Mouse (Mus musculus) ES-E14 (cell line): ENCODE measurements around the gene Tpsg1. TPM values are rescaled to one million over a fixed set of nuclear protein-coding genes. Genes with fewer than 3 reads are reported as not detected.

Source experiments
- DNase-seq: peaks from one replicate; pipeline ENCODE4 v3.0.0-alpha.2; 2013; ENCODE audit warnings: low read depth, low spot score
- H3K27ac ChIP-seq: 2 replicates; pipeline ENCODE4 v1.5.1; 2012; ENCODE audit warnings: low read depth, mild to moderate bottlenecking, low read length, moderate library complexity, mixed read lengths; ENCODE audit not compliant: poor library complexity, insufficient read depth, severe bottlenecking
- H3K36me3 ChIP-seq: 2 replicates; pipeline ENCODE4 v1.6.1; 2012; ENCODE audit warnings: mild to moderate bottlenecking, low read length, moderate library complexity, mixed read lengths; ENCODE audit not compliant: control insufficient read depth, poor library complexity, insufficient read depth, severe bottlenecking
- H3K4me1 ChIP-seq, 2 experiments: fragments of 150-350 bp in 1 of 2; sonication (generic) in 1 of 2; 2 replicates each; pipeline ENCODE4 v1.6.1; 2012; ENCODE audit warnings: low read length in 2 of 2, mild to moderate bottlenecking in 1 of 2, mixed read lengths in 1 of 2; ENCODE audit not compliant: control insufficient read depth in 2 of 2, insufficient read depth in 2 of 2, poor library complexity in 1 of 2
- H3K4me3 ChIP-seq, 2 experiments: fragments of 150-350 bp in 1 of 2; sonication (generic) in 1 of 2; 2 replicates each; pipeline ENCODE4 v1.5.1; 2012; ENCODE audit warnings: low read length in 2 of 2, low read depth in 1 of 2, mild to moderate bottlenecking in 1 of 2, mixed read lengths in 1 of 2; ENCODE audit not compliant: insufficient read depth in 1 of 2, poor library complexity in 1 of 2, severe bottlenecking in 1 of 2
- H3K9ac ChIP-seq: 2 replicates; pipeline ENCODE4 v1.6.1; 2012; ENCODE audit warnings: low read depth, mild to moderate bottlenecking, low read length, mixed read lengths; ENCODE audit not compliant: poor library complexity, insufficient read depth, severe bottlenecking
- H3K9me3 ChIP-seq: fragments of 150-350 bp; sonication (generic); 2 replicates; pipeline ENCODE4 v1.6.1; 2012; ENCODE audit warnings: low read depth, mild to moderate bottlenecking, low read length; ENCODE audit not compliant: control insufficient read depth, insufficient read depth
- CHD2 ChIP-seq: IDR thresholded peaks from 2 replicates; pipeline ENCODE4 v1.6.1; 2014; ENCODE audit warnings: mild to moderate bottlenecking, low read depth, low read length, inconsistent platforms
- HCFC1 ChIP-seq: IDR thresholded peaks from 2 replicates; pipeline ENCODE4 v1.6.1; 2012; ENCODE audit warnings: low read length, inconsistent platforms, borderline replicate concordance; ENCODE audit not compliant: insufficient read depth
- MAFK ChIP-seq: IDR thresholded peaks from 2 replicates; pipeline ENCODE4 v1.6.1; 2014; ENCODE audit warnings: mild to moderate bottlenecking, low read depth, low read length, inconsistent platforms; ENCODE audit not compliant: insufficient read depth
- ZC3H11A ChIP-seq: IDR thresholded peaks from 2 replicates; pipeline ENCODE4 v1.6.1; 2012; ENCODE audit warnings: low read depth, mild to moderate bottlenecking, inconsistent platforms, low read length, borderline replicate concordance
- ZNF384 ChIP-seq: IDR thresholded peaks from 2 replicates; pipeline ENCODE4 v1.6.1; 2012; ENCODE audit warnings: low read depth, low read length, inconsistent platforms
- in situ Hi-C, 2 experiments: fragments of 600-800 bp; cut with MboI; formaldehyde crosslinking; loops; one replicate each; pipeline ENCODE4 v1.15.1; 2025; ENCODE audit warnings: low sequenced_read_pairs in 2 of 2, inconsistent platforms in 1 of 2; ENCODE audit not compliant: unreplicated experiment in 2 of 2
- total RNA-seq: library from RNA; depleted of rRNA; stranded (reverse); fragments of 300-350 nt; gene quantifications from 2 replicates; pipeline ENCODE4 v1.2.3, GENCODE M21; 2012

Gene Tpsg1
- total RNA-seq, 1 experiment: not detected

DNA sequence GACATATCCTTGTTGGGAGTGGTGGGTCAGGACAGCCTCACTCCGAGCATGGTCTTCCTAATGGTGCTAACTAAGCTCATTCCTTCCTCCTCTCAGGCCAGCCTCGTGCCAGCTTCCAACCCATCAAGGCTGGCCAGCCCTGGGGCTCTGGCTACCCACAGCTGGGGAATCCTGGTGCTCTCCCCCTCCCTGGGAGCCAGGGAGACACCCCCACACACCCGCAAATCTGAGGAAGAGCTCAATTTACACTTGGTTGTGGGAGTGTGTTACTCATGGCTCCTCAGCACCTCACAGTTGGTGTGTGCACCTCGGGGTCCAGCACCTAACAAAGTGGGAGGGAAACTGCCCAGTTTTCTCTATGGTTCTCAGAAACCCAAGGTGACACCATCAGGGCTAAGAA, 42.2 kb downstream of the Tpsg1 start:
- peaks cover under 1 to 20% of the 10 kb centered on the region in 2 experiments; a peak in 2 of 4 replicates for H3K4me1 ChIP-seq
- no peaks in the 10 kb centered on the region for H3K36me3 ChIP-seq
- TF ChIP-seq MAFK (no peak), HCFC1 (no peak), ZC3H11A (no peak), ZNF384 (no peak), CHD2 (no peak)
- no peak overlapping the region for H3K27ac ChIP-seq
- in situ Hi-C loops: no loop called here
- H3K9ac ChIP-seq: no peak overlapping the region
- H3K4me3 ChIP-seq: no peak overlapping the region
- DNase-seq: no peak
- H3K9me3 ChIP-seq: no peaks in the 10 kb centered on the region

DNA sequence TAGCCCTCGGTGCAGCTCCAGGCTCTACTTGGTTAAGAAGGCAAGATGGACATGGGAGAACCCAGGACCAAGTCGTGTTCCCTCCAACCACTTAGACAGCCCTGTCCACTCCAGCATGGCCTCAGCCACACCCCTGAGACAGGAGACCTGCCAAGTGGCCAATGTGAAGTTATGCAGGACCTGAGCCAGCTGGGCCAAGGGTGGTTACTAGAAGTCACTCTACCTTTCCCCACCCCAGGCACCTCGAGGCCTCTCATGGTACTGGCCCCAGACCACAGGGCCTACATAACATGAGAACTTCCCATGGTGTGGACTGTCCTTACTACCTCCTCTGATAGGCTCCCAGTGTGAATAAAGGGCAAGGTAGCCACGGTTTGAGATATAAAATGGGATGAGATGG, 45.1 kb downstream of the Tpsg1 start:
- no peaks in the 10 kb centered on the region for H3K9me3 ChIP-seq
- no peak overlapping the region for H3K9ac ChIP-seq
- H3K4me3 ChIP-seq: no peak overlapping the region
- H3K27ac ChIP-seq: no peak overlapping the region
- TF ChIP-seq HCFC1 (no peak), CHD2 (no peak), ZNF384 (no peak), ZC3H11A (no peak), MAFK (no peak)
- H3K36me3 ChIP-seq: no peaks in the 10 kb centered on the region
- in situ Hi-C loops: no loop called here
- DNase-seq: no peak
- H3K4me1 ChIP-seq: peaks cover 0 to 22% of the 10 kb centered on the region in 2 experiments; a peak in 2 of 4 replicates

DNA sequence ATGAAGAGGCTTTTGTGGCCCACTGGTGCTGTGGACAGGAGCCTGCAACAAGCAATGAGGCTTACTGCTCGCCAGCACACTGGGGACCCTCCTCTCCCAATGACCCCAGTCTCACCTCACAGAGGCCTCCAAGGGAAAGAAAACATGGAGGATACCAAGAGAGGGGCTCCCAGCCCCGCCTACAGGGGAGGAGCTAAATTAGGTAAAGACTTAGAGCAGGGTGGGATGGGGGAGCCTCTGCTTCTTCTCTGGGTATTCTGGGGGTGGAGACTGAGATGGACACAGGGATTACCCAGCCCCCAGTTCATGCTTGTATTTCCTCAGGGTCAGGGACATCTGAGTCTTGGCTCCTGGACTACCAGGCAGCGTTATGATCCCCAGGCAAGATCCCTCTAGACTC, 45.8 kb downstream of the Tpsg1 start:
- Histone ChIP-seq H3K9ac (no peak overlapping the region), H3K4me3 (no peak overlapping the region), H3K9me3 (no peaks in the 10 kb centered on the region), H3K36me3 (no peaks in the 10 kb centered on the region), H3K4me1 (peaks cover 0 to 22% of the 10 kb centered on the region in 2 experiments; a peak in 2 of 4 replicates), H3K27ac (no peak overlapping the region)
- in situ Hi-C loops: no loop called here
- no peak for DNase-seq
- TF ChIP-seq ZC3H11A: no peak
- no peak for TF ChIP-seq ZNF384
- no peak for TF ChIP-seq HCFC1
- TF ChIP-seq CHD2: no peak
- no peak for TF ChIP-seq MAFK

DNA sequence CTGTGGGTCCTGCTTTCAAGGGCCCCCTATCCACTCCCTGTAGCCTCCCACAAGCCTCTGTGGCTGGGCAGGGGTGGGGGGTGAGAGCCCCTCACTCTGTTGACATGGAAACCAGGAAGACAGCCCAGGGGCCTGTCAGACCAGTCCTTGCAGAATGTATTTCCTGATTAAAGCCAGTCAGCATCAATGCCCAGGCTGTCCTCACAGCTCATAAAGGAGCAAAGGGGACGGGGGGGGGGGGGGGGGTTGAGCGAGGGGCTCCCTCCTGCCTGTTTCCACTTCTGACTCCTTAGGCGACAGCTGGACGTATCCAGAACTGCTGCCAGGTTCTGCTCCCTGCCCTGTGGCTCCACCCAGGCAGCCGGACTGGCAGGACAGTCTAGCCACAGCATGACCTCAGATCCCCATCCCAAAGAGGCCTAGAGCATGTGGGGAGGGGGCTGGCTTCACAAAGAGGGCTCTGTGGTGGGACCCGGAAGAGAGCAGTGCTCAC, 46.4 kb downstream of the Tpsg1 start:
- no peak overlapping the region for H3K4me3 ChIP-seq
- no peak overlapping the region for H3K27ac ChIP-seq

DNA sequence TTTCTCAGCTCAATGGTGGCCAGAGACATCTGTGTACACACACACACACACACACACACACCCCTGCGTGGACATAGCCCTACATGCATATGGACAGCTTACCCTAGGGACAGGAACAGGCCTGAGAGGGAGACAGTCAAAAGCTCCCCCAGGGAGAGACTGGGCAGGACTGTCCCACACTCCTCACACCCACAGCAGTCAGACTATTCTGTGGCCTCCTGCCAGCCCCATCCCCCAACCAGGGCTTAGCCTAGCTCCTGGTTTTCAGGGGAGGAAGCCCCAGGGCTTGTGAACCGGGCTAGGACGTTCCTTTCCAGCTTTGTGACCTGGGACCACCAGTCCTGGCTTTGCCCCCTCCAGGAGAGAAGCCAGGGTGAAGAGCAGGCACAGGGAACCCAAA, 47.1 kb downstream of the Tpsg1 start:
- TF ChIP-seq MAFK: no peak
- TF ChIP-seq CHD2: no peak
- no peak for TF ChIP-seq ZNF384
- no peak for TF ChIP-seq ZC3H11A
- TF ChIP-seq HCFC1: no peak
- Histone ChIP-seq H3K4me1 (peaks cover 0 to 22% of the 10 kb centered on the region in 2 experiments; a peak in 2 of 4 replicates), H3K36me3 (no peaks in the 10 kb centered on the region), H3K9me3 (no peaks in the 10 kb centered on the region), H3K27ac (no peak overlapping the region), H3K9ac (no peak overlapping the region), H3K4me3 (no peak overlapping the region)
- in situ Hi-C loops: no loop called here
- DNase-seq: no peak

More for the DNA sequence above, 46.4 kb downstream of the Tpsg1 start:
- peaks cover 0 to 22% of the 10 kb centered on the region in 2 experiments; a peak in 2 of 4 replicates for H3K4me1 ChIP-seq
- no peak overlapping the region for H3K9ac ChIP-seq
- DNase-seq: no peak
- H3K36me3 ChIP-seq: no peaks in the 10 kb centered on the region
- in situ Hi-C loops: no loop called here
- TF ChIP-seq ZNF384 (no peak), HCFC1 (no peak), ZC3H11A (no peak), MAFK (no peak), CHD2 (no peak)
- no peaks in the 10 kb centered on the region for H3K9me3 ChIP-seq
